Mouse (Mus musculus): Measurements from ENCODE around the gene Steap1. TPM values are rescaled to one million over a fixed set of nuclear protein-coding genes. Genes with fewer than 3 reads are reported as not detected.

Steap1 gene
- under 1 TPM; 0.97 to 0.99 TPM for total RNA-seq (2021)
- long read RNA-seq, experiment 1, partial matches to known transcripts: 0 of 1 reads
- long read RNA-seq, experiment 1, other reads (novel, unspliced or antisense): 0 of 1 reads
- long read RNA-seq, experiment 2: 0 reads

- intact Hi-C loops (cut with DNase I): loop anchor here (1.0 kb wide), 1 partner anchor 255 kb away; no protein-coding TSS in a partner anchor
- DNase-seq (ENCODE audit: low spot score in 2 of 2): peak; percentile 64 to 78
Observed at GRCm38 (mm10) chr5:5748866-5749682, at the start of gene Steap1. TSS of gene Steap1 (minus strand) at chr5:5749326.

- intact Hi-C loops (cut with DNase I): no loop called here
- peak in 1 of 2 experiments; percentile 3 for DNase-seq (ENCODE audit: low spot score in 2 of 2)
Observed at GRCm38 (mm10) chr5:5787106-5787505, 38.0 kb upstream of the Steap1 start.

GRCm38 (mm10) chr5:5756392-5757019 is 7.4 kb upstream of the Steap1 start:
- intact Hi-C loops (cut with DNase I): no loop called here
- DNase-seq (ENCODE audit: low spot score in 2 of 2): peak in 1 of 2 experiments; percentile 25

DNA sequence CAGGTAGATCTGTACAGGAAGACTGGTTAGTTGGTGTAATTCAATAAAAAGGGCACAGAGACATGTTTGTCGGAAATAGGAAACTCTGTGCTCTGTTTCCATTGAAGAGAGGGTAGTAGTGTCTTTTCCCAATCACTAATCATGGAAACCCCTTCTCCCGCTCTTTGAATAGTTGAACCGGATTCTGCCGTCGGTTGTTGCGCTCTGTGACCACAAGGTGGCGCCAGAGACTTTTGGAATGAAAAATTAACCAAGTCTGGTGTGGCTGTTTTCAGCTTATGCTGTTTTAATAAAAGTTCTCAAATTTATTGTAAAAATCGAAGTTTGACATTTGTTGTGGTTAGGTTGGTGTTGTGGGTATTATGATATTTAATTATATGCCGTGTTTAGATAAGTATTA is 5.9 kb upstream of the Steap1 start:
- peak; percentile 57 to 82 for DNase-seq (ENCODE audit: low spot score in 2 of 2)
- intact Hi-C loops (cut with DNase I): no loop called here

DNA sequence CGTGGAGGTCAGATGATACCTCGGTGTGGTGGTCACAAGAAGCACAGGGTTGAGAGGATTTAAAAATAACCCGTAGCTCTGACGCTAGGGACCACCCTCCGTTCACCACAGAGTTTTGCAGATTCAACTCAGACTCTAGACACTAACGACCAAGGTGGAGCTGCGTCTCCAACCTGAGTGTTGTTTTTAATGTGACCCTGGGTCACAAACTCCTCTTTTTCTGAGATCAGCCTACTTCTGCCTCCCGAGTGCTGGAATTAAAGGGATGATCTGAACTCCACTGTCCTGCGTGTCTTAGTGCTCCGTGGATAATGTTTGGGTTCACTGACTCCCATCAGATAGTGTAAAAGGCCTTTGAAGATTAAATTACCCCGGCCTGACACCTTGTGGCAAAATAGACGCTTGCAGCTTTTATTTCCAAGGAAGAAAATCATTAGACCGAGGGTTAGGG is 671 bp upstream of the Steap1 start:
- intact Hi-C loops (cut with DNase I): loop anchor here (1.0 to 5.0 kb wide), 3 partner anchors 103 to 255 kb away; partner anchors contain the start of gene Cldn12
- DNase-seq (ENCODE audit: low spot score in 2 of 2): peak; percentile 58 to 66

- intact Hi-C loops (cut with DNase I): no loop called here
- DNase-seq (ENCODE audit: low spot score in 2 of 2): no peak
Observed at GRCm38 (mm10) chr5:5734445-5734844, 14.7 kb downstream of the Steap1 start.

DNA sequence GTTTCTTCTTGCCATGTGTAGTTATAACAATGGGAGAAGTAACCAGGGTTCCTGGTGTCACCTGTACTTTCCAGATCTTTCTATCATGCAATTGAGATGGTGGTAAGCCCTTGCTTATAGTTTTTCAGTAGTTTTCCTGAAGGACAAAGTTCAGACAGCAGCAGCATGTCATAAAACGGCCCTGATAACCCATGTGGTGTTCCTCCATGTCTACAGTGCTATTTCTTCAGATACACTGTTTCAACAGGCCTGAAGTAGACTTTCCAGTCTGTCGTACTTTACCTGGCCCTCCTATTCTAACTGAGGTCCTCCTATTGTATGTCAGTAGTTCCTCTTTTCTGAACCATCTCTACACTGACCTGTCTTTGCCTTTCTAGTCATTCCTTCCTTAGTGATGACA is 16.3 kb downstream of the Steap1 start:
- intact Hi-C loops (cut with DNase I): no loop called here

DNA sequence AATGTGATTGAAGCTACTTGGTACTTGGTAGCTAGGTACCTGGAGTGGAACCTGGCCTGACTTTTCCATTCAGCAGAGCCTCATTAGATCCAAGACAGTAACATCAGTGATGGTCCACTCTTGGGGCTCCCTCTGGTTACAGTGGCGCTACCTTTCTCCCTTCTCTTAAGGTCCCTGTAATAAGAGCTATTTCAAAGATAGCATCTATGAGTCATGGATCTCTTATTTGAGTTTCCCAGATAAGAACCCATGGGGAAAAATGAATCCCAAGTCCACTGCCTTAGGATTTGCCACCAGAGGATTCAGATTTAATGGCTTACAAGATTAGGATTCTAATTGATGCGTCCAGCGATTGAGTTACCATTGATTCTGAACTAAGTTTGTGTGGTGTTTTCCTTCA is 16.9 kb downstream of the Steap1 start:
- intact Hi-C loops (cut with DNase I): no loop called here
- DNase-seq (ENCODE audit: low spot score in 2 of 2): no peak

More for the DNA sequence above, 16.3 kb downstream of the Steap1 start:
- no peak for DNase-seq (ENCODE audit: low spot score in 2 of 2)

DNA sequence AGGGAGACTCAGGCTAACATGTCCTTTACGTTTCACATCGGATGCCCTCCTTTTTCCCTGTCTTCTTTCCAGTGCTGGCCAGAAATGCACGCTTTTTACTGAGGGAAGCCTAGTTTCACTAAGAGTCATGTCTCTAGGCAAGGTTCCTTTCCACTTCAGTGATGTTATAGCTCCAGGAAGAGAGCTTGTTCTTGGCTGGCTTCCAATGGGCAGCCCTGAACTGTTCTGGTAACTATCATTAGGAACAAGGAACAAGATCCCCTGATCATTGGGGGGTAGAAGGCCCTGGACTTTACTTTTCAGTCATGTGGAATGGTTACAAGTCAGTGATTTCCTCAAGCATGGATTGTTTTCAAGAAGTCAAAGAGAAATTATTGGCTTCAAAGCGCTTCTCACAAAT is 19.2 kb downstream of the Steap1 start:
- intact Hi-C loops (cut with DNase I): no loop called here
- DNase-seq (ENCODE audit: low spot score in 2 of 2): no peak

DNA sequence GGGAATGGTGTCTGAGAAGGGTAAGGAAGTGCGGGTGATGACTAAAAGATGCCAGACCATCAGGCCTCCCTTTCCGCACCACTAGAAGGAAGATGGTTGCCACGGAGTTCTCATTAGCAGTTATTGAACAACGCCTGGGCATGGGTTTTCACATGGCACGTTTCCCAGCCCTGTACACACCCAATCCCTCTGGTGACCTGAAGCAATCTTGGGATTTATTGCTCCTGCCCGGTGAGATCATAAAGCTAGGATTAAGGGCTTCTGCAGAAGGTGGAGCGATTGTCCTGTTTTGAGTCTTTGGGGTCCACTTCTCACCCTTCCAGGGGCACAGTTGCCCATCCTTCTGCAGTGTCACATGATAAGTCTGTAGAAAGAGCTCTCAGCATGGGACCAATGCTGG is 26.9 kb downstream of the Steap1 start:
- no peak for DNase-seq (ENCODE audit: low spot score in 2 of 2)
- intact Hi-C loops (cut with DNase I): no loop called here

DNA sequence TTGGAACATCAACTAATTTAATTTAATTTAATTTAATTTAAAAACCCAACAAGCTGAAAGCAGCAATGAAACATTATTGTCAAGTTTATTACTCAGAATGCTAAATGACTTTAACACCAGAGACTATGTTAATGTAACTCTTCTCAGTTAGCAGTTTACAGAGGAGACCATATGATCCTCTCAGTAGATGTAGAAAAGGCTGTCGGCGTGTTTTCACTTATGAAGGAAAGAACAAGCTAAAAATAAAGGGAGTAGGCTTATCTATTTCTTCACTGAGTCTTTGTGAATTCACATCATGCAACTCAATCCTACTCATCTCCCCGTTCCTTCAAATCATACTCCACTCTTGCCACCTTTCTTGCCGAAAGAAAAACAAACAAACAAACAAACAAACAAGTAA is 38.1 kb downstream of the Steap1 start:
- intact Hi-C loops (cut with DNase I): no loop called here
- peak; percentile 24 to 58 for DNase-seq (ENCODE audit: low spot score in 2 of 2)

GRCm38 (mm10) chr5:5707341-5708278 is 41.5 kb downstream of the Steap1 start:
- DNase-seq (ENCODE audit: low spot score in 2 of 2): no peak
- intact Hi-C loops (cut with DNase I): no loop called here

- intact Hi-C loops (cut with DNase I): no loop called here
Observed at GRCm38 (mm10) chr5:5705019-5705418, 44.1 kb downstream of the Steap1 start.

DNA sequence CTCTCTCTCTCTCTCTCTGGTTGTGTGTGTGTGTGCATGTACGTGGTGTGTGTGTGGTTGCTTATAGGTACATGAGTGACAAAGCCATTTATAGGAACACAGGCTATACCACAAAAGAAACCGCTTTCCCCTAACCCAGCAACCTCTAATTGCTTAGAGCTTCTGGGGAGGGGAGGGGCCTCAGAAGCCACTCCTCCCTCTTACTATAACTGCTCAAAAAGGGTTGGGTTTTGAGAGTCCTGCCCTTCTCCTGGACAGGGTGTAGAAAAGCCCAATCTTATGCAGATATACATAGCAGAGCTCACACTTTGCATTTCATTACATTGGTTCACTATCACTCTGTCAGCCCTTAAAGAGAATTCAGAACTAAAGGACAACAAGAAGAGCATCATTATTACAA is 48.7 kb downstream of the Steap1 start:
- intact Hi-C loops (cut with DNase I): no loop called here

More at GRCm38 (mm10) chr5:5705019-5705418, 44.1 kb downstream of the Steap1 start:
- no peak for DNase-seq (ENCODE audit: low spot score in 2 of 2)

DNA sequence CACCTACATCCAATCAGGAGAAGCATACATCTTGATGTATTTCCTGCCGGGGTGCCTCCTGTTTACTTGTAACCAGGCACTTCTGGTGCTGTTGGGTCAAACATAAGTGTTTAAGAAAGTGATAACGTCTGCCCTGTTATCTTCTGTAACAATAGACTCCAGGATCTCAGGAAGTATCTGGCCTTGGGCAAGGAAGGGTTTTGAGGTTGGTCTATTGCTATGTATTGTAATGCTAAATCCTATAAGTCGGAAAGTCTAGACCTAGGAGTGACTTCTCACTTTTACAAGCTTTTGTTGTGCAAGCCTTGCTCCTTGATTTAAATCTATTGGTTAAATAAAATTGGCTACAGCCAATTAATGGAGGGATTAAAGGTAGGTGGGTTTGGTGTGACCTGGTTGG is 50.3 kb downstream of the Steap1 start:
- intact Hi-C loops (cut with DNase I): no loop called here
- no peak for DNase-seq (ENCODE audit: low spot score in 2 of 2)

More for the DNA sequence above, 48.7 kb downstream of the Steap1 start:
- DNase-seq (ENCODE audit: low spot score in 2 of 2): no peak

DNA sequence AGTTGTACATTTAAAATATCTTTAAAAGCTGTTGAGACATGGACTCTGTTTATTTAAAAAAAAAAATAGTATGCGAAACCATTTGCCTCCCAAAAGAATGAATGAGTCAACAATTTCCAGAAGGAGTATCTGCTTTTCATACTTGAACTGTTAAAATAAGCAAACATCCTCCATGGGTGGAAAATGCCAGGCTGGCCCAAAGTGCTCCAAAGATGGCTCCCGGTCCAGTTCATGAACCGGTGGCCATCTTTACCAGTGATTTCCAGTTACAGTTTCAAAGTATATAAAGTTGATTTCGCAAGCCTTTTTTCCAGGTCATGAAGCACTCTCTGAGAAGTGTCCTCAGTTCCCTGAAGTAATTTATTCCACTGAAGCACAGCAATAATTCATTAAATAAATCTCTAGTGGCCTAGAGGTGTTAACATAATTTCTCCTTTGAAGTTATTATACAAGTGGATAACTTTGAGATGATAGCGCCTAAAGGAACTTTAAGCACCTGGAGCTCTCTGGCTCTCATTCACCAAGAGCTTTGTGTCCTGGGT is 53.7 kb downstream of the Steap1 start:
- no peak for DNase-seq (ENCODE audit: low spot score in 2 of 2)
- intact Hi-C loops (cut with DNase I): no loop called here

DNA sequence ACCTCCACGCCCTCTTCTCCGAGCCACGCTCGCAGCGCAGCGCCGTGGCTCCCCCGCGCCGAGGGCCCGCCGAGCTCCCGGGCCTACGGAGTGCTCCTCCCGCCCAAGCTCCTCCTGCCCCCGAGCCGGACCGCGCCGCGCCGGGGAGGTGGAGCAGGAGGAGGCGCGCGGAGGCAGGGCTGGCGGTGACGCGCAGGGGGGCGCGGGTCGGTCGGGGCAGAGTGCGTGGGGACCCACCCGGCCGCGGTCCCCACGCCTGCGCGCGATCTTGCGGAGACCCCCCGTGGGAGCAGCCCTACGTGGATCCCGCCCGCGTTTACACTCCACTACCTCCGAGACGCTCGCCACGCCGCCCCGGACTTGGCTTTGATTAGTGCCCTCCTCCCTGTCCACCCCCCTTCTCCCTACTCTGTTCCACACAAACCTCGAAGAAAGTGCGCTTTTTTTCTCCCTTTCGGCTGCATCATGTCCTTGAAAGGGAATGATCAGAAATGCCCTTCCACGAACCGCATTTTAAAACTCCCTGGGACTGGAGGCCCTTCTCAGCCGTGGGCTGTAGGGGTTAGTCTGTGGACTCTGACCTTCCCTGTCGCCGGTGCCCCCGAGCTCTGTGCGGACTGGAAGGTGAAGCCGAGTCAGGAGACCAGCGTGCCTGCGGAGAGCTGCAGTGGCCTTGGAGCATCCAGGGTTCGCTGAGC is 55.0 kb downstream of the Steap1 start, which contains the start of gene Steap2:
TSS of gene Steap2 (minus strand) at position 623 of the 698 bp plus-strand sequence.
- DNase-seq (ENCODE audit: low spot score in 2 of 2): peak in 1 of 2 experiments; percentile 18
- intact Hi-C loops (cut with DNase I): no loop called here

GRCm38 (mm10) chr5:5693541-5693955 is 55.6 kb downstream of the Steap1 start:
- DNase-seq (ENCODE audit: low spot score in 2 of 2): no peak
- intact Hi-C loops (cut with DNase I): no loop called here

Measured in left cerebral cortex, postnatal 14 days (tissue).